Mouse (Mus musculus): ENCODE results near the gene Thsd7b. TPM values are rescaled to one million over a fixed set of nuclear protein-coding genes. Genes with fewer than 3 reads are reported as not detected.

Thsd7b gene
- polyA plus RNA-seq, 1 experiment: 0.16 TPM

- no peak overlapping the region for H3ac ChIP-seq (ENCODE audit: control insufficient read depth, insufficient read length)
These were observed 810.7 kb downstream of the Thsd7b start for GRCm38 (mm10) chr1:130083788-130084187.

GRCm38 (mm10) chr1:130085207-130085606, 812.1 kb downstream of the Thsd7b start:
- H3K4me3 ChIP-seq: no peak overlapping the region
- TF ChIP-seq SRF (IDR thresholded peaks at IDR 0.05; ENCODE audit: control insufficient read depth, insufficient read length, low read depth) (no peak), REST (IDR thresholded peaks at IDR 0.05; ENCODE audit: insufficient read depth, insufficient read length) (no peak), MYOD1 (IDR thresholded peaks at IDR 0.05; ENCODE audit: control insufficient read depth in 1 of 3, insufficient read length in 2 of 3, low read depth in 2 of 3) (no peak), POLR2AphosphoS2 (IDR thresholded peaks at IDR 0.05; ENCODE audit: insufficient read length, low read depth) (no peak), MYOG (IDR thresholded peaks at IDR 0.05; ENCODE audit: control insufficient read depth in 1 of 3, insufficient read depth in 1 of 3, insufficient read length in 2 of 3, low read depth in 2 of 3) (no peak), CEBPB (IDR thresholded peaks at IDR 0.05; ENCODE audit: insufficient read depth, poor library complexity, severe bottlenecking) (no peak), POLR2A (IDR thresholded peaks at IDR 0.05; ENCODE audit: insufficient read length, low read depth) (no peak), TCF3 (IDR thresholded peaks at IDR 0.05; ENCODE audit: insufficient read length, low read depth) (no peak), USF1 (IDR thresholded peaks at IDR 0.05; ENCODE audit: low read depth) (no peak), E2F4 (IDR thresholded peaks at IDR 0.05; ENCODE audit: insufficient read depth) (no peak), TCF12 (IDR thresholded peaks at IDR 0.05; ENCODE audit: insufficient read depth, poor library complexity, severe bottlenecking) (no peak), MAX (IDR thresholded peaks at IDR 0.05; ENCODE audit: low read depth) (no peak)
- no peak overlapping the region for H3K4me2 ChIP-seq (ENCODE audit: low read depth)
- no peaks in the 10 kb centered on the region for H3K36me3 ChIP-seq (ENCODE audit: control insufficient read depth, insufficient read depth)
- H3K79me2 ChIP-seq (ENCODE audit: control insufficient read depth, insufficient read depth): no peaks in the 10 kb centered on the region
- H3K27me3 ChIP-seq (ENCODE audit: control insufficient read depth, insufficient read depth, insufficient read length): no peaks in the 10 kb centered on the region
- H3ac ChIP-seq (ENCODE audit: control insufficient read depth, insufficient read length): no peak overlapping the region

More at GRCm38 (mm10) chr1:130083788-130084187, 810.7 kb downstream of the Thsd7b start:
- no peak for TF ChIP-seq POLR2AphosphoS2 (IDR thresholded peaks at IDR 0.05; ENCODE audit: insufficient read length, low read depth)
- no peak for TF ChIP-seq MYOD1 (IDR thresholded peaks at IDR 0.05; ENCODE audit: control insufficient read depth in 1 of 3, insufficient read length in 2 of 3, low read depth in 2 of 3)
- TF ChIP-seq USF1 (IDR thresholded peaks at IDR 0.05; ENCODE audit: low read depth): no peak
- no peak for TF ChIP-seq E2F4 (IDR thresholded peaks at IDR 0.05; ENCODE audit: insufficient read depth)
- TF ChIP-seq CEBPB (IDR thresholded peaks at IDR 0.05; ENCODE audit: insufficient read depth, poor library complexity, severe bottlenecking): no peak
- no peak for TF ChIP-seq POLR2A (IDR thresholded peaks at IDR 0.05; ENCODE audit: insufficient read length, low read depth)
- no peak for TF ChIP-seq SRF (IDR thresholded peaks at IDR 0.05; ENCODE audit: control insufficient read depth, insufficient read length, low read depth)
- no peak for TF ChIP-seq REST (IDR thresholded peaks at IDR 0.05; ENCODE audit: insufficient read depth, insufficient read length)
- TF ChIP-seq TCF3 (IDR thresholded peaks at IDR 0.05; ENCODE audit: insufficient read length, low read depth): no peak
- no peak for TF ChIP-seq TCF12 (IDR thresholded peaks at IDR 0.05; ENCODE audit: insufficient read depth, poor library complexity, severe bottlenecking)
- TF ChIP-seq MAX (IDR thresholded peaks at IDR 0.05; ENCODE audit: low read depth): no peak
- no peak overlapping the region for H3K4me2 ChIP-seq (ENCODE audit: low read depth)
- no peaks in the 10 kb centered on the region for H3K27me3 ChIP-seq (ENCODE audit: control insufficient read depth, insufficient read depth, insufficient read length)
- H3K4me3 ChIP-seq: no peak overlapping the region
- no peaks in the 10 kb centered on the region for H3K79me2 ChIP-seq (ENCODE audit: control insufficient read depth, insufficient read depth)
- H3K36me3 ChIP-seq (ENCODE audit: control insufficient read depth, insufficient read depth): no peaks in the 10 kb centered on the region

- no peaks in the 10 kb centered on the region for H3K27me3 ChIP-seq (ENCODE audit: control insufficient read depth, insufficient read depth, insufficient read length)
- no peak overlapping the region for H3K4me3 ChIP-seq
- H3ac ChIP-seq (ENCODE audit: control insufficient read depth, insufficient read length): no peak overlapping the region
- no peak overlapping the region for H3K4me2 ChIP-seq (ENCODE audit: low read depth)
- no peaks in the 10 kb centered on the region for H3K36me3 ChIP-seq (ENCODE audit: control insufficient read depth, insufficient read depth)
- TF ChIP-seq MYOG (IDR thresholded peaks at IDR 0.05; ENCODE audit: control insufficient read depth in 1 of 3, insufficient read depth in 1 of 3, insufficient read length in 2 of 3, low read depth in 2 of 3) (no peak), POLR2A (IDR thresholded peaks at IDR 0.05; ENCODE audit: insufficient read length, low read depth) (no peak)
- no peaks in the 10 kb centered on the region for H3K79me2 ChIP-seq (ENCODE audit: control insufficient read depth, insufficient read depth)
These were observed 812.8 kb downstream of the Thsd7b start for GRCm38 (mm10) chr1:130085910-130086309.

DNA sequence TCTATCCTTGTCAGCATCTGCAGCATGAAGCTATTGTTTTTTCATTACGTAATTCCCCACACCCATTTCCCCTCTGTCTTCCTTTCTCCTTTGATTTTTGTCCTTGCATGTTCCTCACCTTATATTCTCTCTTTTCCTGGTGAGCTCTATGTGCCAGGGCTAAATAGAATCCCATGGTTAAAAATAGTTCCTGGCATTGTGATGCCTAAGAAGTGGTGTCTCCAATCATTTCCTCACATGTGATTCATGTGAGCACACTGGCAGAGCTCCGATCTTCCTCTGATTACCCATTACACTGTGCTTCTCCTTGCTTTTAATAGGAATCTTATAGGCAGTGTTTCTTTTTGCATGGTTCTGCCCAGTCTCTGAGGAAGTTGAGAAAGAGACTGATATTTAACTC, 826.1 kb downstream of the Thsd7b start:
- H3K4me2 ChIP-seq (ENCODE audit: low read depth): no peak overlapping the region
- no peak overlapping the region for H3ac ChIP-seq (ENCODE audit: control insufficient read depth, insufficient read length)
- H3K4me3 ChIP-seq: no peak overlapping the region
- H3K27me3 ChIP-seq (ENCODE audit: control insufficient read depth, insufficient read depth, insufficient read length): no peaks in the 10 kb centered on the region
- TF ChIP-seq E2F4 (IDR thresholded peaks at IDR 0.05; ENCODE audit: insufficient read depth): no peak
- no peak for TF ChIP-seq SRF (IDR thresholded peaks at IDR 0.05; ENCODE audit: control insufficient read depth, insufficient read length, low read depth)
- no peak for TF ChIP-seq MAX (IDR thresholded peaks at IDR 0.05; ENCODE audit: low read depth)
- no peak for TF ChIP-seq TCF12 (IDR thresholded peaks at IDR 0.05; ENCODE audit: insufficient read depth, poor library complexity, severe bottlenecking)
- TF ChIP-seq USF1 (IDR thresholded peaks at IDR 0.05; ENCODE audit: low read depth): no peak
- no peak for TF ChIP-seq REST (IDR thresholded peaks at IDR 0.05; ENCODE audit: insufficient read depth, insufficient read length)
- TF ChIP-seq TCF3 (IDR thresholded peaks at IDR 0.05; ENCODE audit: insufficient read length, low read depth): no peak
- TF ChIP-seq MYOD1 (IDR thresholded peaks at IDR 0.05; ENCODE audit: control insufficient read depth in 1 of 3, insufficient read length in 2 of 3, low read depth in 2 of 3): no peak
- TF ChIP-seq CEBPB (IDR thresholded peaks at IDR 0.05; ENCODE audit: insufficient read depth, poor library complexity, severe bottlenecking): no peak
- no peak for TF ChIP-seq POLR2A (IDR thresholded peaks at IDR 0.05; ENCODE audit: insufficient read length, low read depth)
- TF ChIP-seq POLR2AphosphoS2 (IDR thresholded peaks at IDR 0.05; ENCODE audit: insufficient read length, low read depth): no peak
- TF ChIP-seq MYOG (IDR thresholded peaks at IDR 0.05; ENCODE audit: control insufficient read depth in 1 of 3, insufficient read depth in 1 of 3, insufficient read length in 2 of 3, low read depth in 2 of 3): no peak
- H3K79me2 ChIP-seq (ENCODE audit: control insufficient read depth, insufficient read depth): no peaks in the 10 kb centered on the region
- H3K36me3 ChIP-seq (ENCODE audit: control insufficient read depth, insufficient read depth): no peaks in the 10 kb centered on the region
